Mouse (Mus musculus) liver, adult 2 months (tissue): ENCODE measurements around the gene Cd55.

Experiments
- CTCF ChIP-seq: fragments of 200-500 bp; IDR thresholded peaks from 2 replicates; pipeline ENCODE4 v1.5.1; 2011; ENCODE audit warnings: low read depth, low read length, control low read depth
- POLR2A ChIP-seq: fragments of 200-500 bp; IDR thresholded peaks from 2 replicates; pipeline ENCODE4 v1.6.1; 2011; ENCODE audit warnings: low read length, control low read depth; ENCODE audit not compliant: insufficient read depth; ENCODE audit errors: extremely low read depth

DNA sequence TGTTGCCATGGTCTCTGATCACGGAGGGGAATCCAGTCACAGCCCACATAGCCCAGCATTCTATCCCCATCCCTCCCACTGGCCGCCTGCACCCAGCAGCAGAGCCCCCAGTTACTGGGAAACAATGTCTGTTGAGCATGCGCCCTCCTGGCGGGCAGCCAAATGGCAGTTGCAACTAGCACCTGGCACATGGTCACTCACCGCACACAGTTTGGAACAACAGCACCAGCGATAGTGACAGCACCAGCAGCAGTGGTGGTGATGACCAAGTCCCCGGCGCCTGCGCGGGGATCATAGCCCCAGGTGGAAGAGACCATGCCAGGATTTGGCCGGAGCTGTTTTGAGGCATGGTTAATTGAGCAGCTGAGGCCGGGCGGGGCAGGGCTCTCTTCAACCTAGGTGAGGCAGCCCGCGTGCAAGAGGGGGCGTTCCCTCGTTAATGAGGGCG lies 39.9 kb downstream of the Cd55 start, which contains the start of gene Cd55b:
- TF ChIP-seq CTCF (no peak), POLR2A (no peak)
